Mouse (Mus musculus): ENCODE results near the gene Prcd.

GRCm38 (mm10) chr11:116616438-116617118 is 36.8 kb upstream of the Prcd start:
- no peak for TF ChIP-seq CTCF (IDR thresholded peaks at IDR 0.05; ENCODE audit: borderline replicate concordance, insufficient read depth, low read depth, low read length)
- no peak for TF ChIP-seq POLR2A (IDR thresholded peaks at IDR 0.05; ENCODE audit: borderline replicate concordance, insufficient read depth, low read length)
